ENCODE assay signal across 9 mouse cellular contexts in the genomic region with DNA sequence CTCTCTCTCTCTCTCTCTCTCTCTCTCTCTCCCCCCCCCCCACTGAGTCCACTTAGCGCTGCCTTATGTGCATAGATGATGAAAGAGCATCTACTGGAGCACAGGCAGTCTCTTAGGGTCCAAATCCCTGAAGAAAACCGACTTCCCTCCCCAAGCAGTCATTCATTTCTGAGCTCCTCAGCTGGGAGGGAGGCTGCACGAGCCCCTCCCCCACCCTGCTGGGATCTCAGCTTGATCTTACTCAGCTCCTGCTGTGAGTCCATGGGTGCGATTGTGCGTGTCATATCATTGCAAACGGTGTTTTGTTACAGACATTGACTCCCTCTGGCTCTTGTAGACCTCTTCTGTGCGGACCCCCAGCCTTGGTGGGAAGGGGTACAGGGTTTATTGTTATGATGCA. TPM values are rescaled to one million over a fixed set of nuclear protein-coding genes. Genes with fewer than 3 reads are reported as not detected.
DNase-seq lines count a peak whose midpoint lies in the region; ATAC-seq and TF ChIP-seq lines count a peak whose summit lies in the region.
"Had no signal": no experiment of that assay in that cellular context is flagged by ENCODE, and none has a peak within 500 bp of the region (broad histone marks: within the 10 kb centered on the region; RNA-seq: fewer than 3 reads in every experiment).

No protein-coding gene starts in this region.

- no peaks in the 10 kb centered on the region for H3K27me3 ChIP-seq in cerebellum, adult 2 months (ENCODE audit: control insufficient read depth, insufficient read depth, low read length)
- H3K27me3 ChIP-seq in lung, embryonic 15.5 days: no peaks in the 10 kb centered on the region
- no peaks in the 10 kb centered on the region for H3K27me3 ChIP-seq in limb, embryonic 11.5 days (ENCODE audit: control insufficient read depth, insufficient read depth, low read length)

- WGBS in cerebellum, adult 2 months: 22% methylated on average over 7 of the region's 7 CpGs
- 21% methylated on average over 7 of the region's 7 CpGs for WGBS in lung, embryonic 15.5 days
- 18% methylated on average over 7 of the region's 7 CpGs for WGBS in limb, embryonic 11.5 days

- peak overlapping the region; percentile 47; the same call in 1 of the 2 replicates for H3K27ac ChIP-seq in cerebellum, adult 2 months (ENCODE audit: insufficient read depth, low read length)
- H3K27ac ChIP-seq in lung, embryonic 15.5 days: no peak overlapping the region
- no peak overlapping the region for H3K27ac ChIP-seq in limb, embryonic 11.5 days (replicated peaks; ENCODE audit: low read depth, low read length)
- H3K27ac ChIP-seq: macrophage had no signal

- ATAC-seq in lung, embryonic 15.5 days (ENCODE audit: borderline replicate concordance, extremely low read depth, low FRiP score, low TSS enrichment): no peak
- no peak for ATAC-seq in limb, embryonic 11.5 days (ENCODE audit: insufficient number of reproducible peaks, low FRiP score, low TSS enrichment, low read depth)

- no peak overlapping the region for H3K9ac ChIP-seq in lung, embryonic 15.5 days
- H3K9ac ChIP-seq in limb, embryonic 11.5 days (ENCODE audit: low read length): no peak overlapping the region

- DNase-seq in cerebellum, adult 2 months: no peak
- no peak for DNase-seq in cerebellum, adult 11-12 months
- no peak for DNase-seq in lung, adult 18-20 months
- peak; percentile 30 for DNase-seq in limb, embryonic 11.5 days (ENCODE audit: low spot score)
- DNase-seq in retina, postnatal 1 day: peak; percentile 50
- no peak for DNase-seq in frontal cortex, postnatal 10 days (ENCODE audit: low spot score in 2 of 2)
- DNase-seq in thymus, postnatal 4 days: no peak

- TF ChIP-seq CTCF in cerebellum, adult 2 months (IDR thresholded peaks at IDR 0.05; ENCODE audit: borderline replicate concordance, insufficient read depth, low read depth, low read length): no peak

- H3K9me3 ChIP-seq in lung, embryonic 15.5 days: no peaks in the 10 kb centered on the region
- H3K9me3 ChIP-seq in limb, embryonic 11.5 days (ENCODE audit: control insufficient read depth, low read length): no peaks in the 10 kb centered on the region

- H3K36me3 ChIP-seq in lung, embryonic 15.5 days: no peaks in the 10 kb centered on the region
- H3K36me3 ChIP-seq in limb, embryonic 11.5 days (ENCODE audit: control insufficient read depth, insufficient read depth, low read length): no peaks in the 10 kb centered on the region

- no peak for TF ChIP-seq POLR2A in cerebellum, adult 2 months (IDR thresholded peaks at IDR 0.05; ENCODE audit: borderline replicate concordance, insufficient read depth, low read length)

- H3K4me2 ChIP-seq in lung, embryonic 15.5 days: peak overlapping the region; percentile 13; the same call in 1 of the 2 replicates
- no peak overlapping the region for H3K4me2 ChIP-seq in limb, embryonic 11.5 days (ENCODE audit: low read depth, severe bottlenecking)

- H3K4me1 ChIP-seq in cerebellum, adult 2 months (ENCODE audit: control insufficient read depth, insufficient read depth, low read length): peaks cover 4% of the 10 kb centered on the region; the same call in 1 of the 2 replicates
- 0 out of 2 replicates have a peak, but pooled peaks cover 3% of the 10 kb centered on the region for H3K4me1 ChIP-seq in lung, embryonic 15.5 days
- H3K4me1 ChIP-seq in limb, embryonic 11.5 days (ENCODE audit: control insufficient read depth, insufficient read depth, low read length): no peaks in the 10 kb centered on the region

- H3K4me3 ChIP-seq in cerebellum, adult 2 months (replicated peaks; ENCODE audit: insufficient read depth, low read depth, low read length): peak overlapping the region; percentile 31
- no peak overlapping the region for H3K4me3 ChIP-seq in lung, embryonic 15.5 days
- H3K4me3 ChIP-seq in limb, embryonic 11.5 days (ENCODE audit: low read depth, low read length): no peak overlapping the region

RNA-seq across cellular contexts. Expression of a gene that starts 35.1 kb away (rescaled TPM):
- polyA plus RNA-seq in cerebellum, adult 2 months (2012; rRNA removed): 1.3 and 1.5 TPM in 2 replicates
- 6.8 and 8.0 TPM in 2 replicates for polyA plus RNA-seq in lung, embryonic 15.5 days (2015; fragmentation: Nextera tagmentation; extraction: Ambion mirVana)
- polyA plus RNA-seq in limb, embryonic 11.5 days (2014; fragmentation: Nextera tagmentation; extraction: Ambion mirVana): not detected in 2 replicates
- polyA plus RNA-seq: macrophage had no signal

Comparison
In these comparisons a context has a peak if more than half of its experiments do, and no peak if none do; other contexts are left out.
1. DNase-seq: peak in limb, embryonic 11.5 days (single experiment) and retina, postnatal 1 day (single experiment); none in cerebellum, adult 2 months (0 of 2), cerebellum, adult 11-12 months (single experiment), lung, adult 18-20 months (0 of 2), frontal cortex, postnatal 10 days (0 of 2) and thymus, postnatal 4 days (single experiment).